Mouse (Mus musculus) erythroblast, adult 5-6 weeks (primary cell): ENCODE results near the gene Fcho2. TPM values are rescaled to one million over a fixed set of nuclear protein-coding genes. Genes with fewer than 3 reads are reported as not detected.

Experiments
- ATAC-seq: replicated peaks from 2 replicates; pipeline ENCODE4 v1.8.0; 2016; ENCODE audit warnings: moderate number of reproducible peaks, mild to moderate bottlenecking, moderate TSS enrichment, inconsistent platforms; ENCODE audit not compliant: poor library complexity, low FRiP score, severe bottlenecking
- total RNA-seq, 2 experiments: library from RNA; stranded (forward) in 1 of 2; stranded (reverse) in 1 of 2; fragments of 150-400 nt in 1 of 2; fragments of 200-764, 138-1000 nt in 1 of 2; gene quantifications; 2 replicates each; pipeline versions ENCODE4 v1.2.3 to v1.2.4; 2015 to 2017; ENCODE audit warnings: low replicate concordance in 2 of 2

The Fcho2 gene
- total RNA-seq, 2 experiments from 2014 or later: 476 to 565 TPM

DNA sequence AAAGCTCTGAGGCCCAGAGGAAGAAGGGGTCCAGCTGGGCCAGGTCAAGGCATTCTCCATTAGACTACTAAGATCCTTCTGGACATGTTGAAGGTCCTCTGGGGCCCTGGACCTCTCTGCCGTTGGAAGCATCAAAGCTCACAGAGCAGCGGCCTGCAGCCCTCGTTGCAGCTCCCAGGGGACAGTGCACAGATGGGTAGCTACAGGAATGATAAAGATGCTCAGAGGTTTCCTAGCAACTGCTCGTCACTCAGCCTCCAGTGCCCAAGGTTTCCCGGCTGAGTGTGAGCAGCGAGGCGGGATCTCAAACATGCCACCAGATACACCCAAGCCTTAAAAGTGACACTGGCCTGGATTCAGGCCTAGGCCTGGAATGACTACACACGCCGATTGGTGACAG, 127.3 kb downstream of the Fcho2 start:
- no peak for ATAC-seq

GRCm38 (mm10) chr13:98684144-98684900, 130.9 kb downstream of the Fcho2 start:
- ATAC-seq: no peak

GRCm38 (mm10) chr13:98683412-98683811, 131.8 kb downstream of the Fcho2 start:
- no peak for ATAC-seq

DNA sequence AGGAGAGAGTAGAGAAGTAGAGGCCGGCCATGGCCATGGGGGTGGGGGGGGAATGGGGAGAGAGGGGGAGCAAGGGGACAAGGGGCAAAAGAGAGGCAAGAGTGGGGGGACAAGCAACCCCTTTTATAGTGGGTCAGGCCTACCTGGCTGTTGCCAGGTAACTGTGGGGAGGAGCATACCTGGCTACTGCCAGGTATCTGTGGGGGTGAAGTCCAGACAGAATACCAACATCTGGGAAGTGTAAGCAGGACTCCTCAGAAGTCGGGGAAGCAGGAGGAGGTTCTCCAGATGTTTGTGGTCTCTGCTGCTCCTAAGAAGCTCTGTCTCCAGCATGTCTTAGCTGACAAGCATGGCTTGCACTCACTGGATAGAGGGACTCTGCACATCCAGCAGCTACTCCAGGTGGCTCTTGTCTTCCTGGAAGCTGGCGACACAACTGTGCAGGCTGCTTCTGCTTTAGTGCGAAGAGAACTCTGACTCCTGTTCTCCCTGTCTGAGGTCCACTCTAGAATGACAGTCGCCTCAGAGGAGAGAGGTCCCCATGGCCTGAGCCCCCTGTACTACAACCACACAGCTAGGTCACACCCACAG, 134.7 kb downstream of the Fcho2 start:
- no peak for ATAC-seq

GRCm38 (mm10) chr13:98679631-98680041, 135.6 kb downstream of the Fcho2 start:
- no peak for ATAC-seq

- ATAC-seq: no peak
Observed at GRCm38 (mm10) chr13:98679230-98679629, 136.0 kb downstream of the Fcho2 start.

GRCm38 (mm10) chr13:98673922-98674321, 141.3 kb downstream of the Fcho2 start:
- ATAC-seq: no peak

Other genes with a start within 250 kb of the Fcho2 start
- not detected in 2 replicates for gene Tmem174, start 178.0 kb downstream of the Fcho2 start, total RNA-seq (2015; ENCODE audit: low replicate concordance)
- gene Tmem174, start 178.0 kb downstream of the Fcho2 start, total RNA-seq (2017; ENCODE audit: low replicate concordance): not detected in 2 replicates
- not detected in 2 replicates for gene Tmem171, start 120.6 kb downstream of the Fcho2 start, total RNA-seq (2015; ENCODE audit: low replicate concordance)
- gene Tmem171, start 120.6 kb downstream of the Fcho2 start, total RNA-seq (2017; ENCODE audit: low replicate concordance): 0.98 TPM in 1 of 2 replicates, not detected in the other
- 52.5 and 54.4 TPM in 2 replicates for gene Tnpo1, start 110.9 kb upstream of the Fcho2 start, total RNA-seq (2015; ENCODE audit: low replicate concordance)
- gene Tnpo1, start 110.9 kb upstream of the Fcho2 start, total RNA-seq (2017; ENCODE audit: low replicate concordance): 54.3 and 70.1 TPM in 2 replicates
- gene 1700024P04Rik, start 169.1 kb upstream of the Fcho2 start, total RNA-seq (2015; ENCODE audit: low replicate concordance): not detected in 2 replicates
- gene 1700024P04Rik, start 169.1 kb upstream of the Fcho2 start, total RNA-seq (2017; ENCODE audit: low replicate concordance): not detected in 2 replicates